Mouse (Mus musculus): ENCODE results near the gene Arpc5.

Arpc5 gene

DNA sequence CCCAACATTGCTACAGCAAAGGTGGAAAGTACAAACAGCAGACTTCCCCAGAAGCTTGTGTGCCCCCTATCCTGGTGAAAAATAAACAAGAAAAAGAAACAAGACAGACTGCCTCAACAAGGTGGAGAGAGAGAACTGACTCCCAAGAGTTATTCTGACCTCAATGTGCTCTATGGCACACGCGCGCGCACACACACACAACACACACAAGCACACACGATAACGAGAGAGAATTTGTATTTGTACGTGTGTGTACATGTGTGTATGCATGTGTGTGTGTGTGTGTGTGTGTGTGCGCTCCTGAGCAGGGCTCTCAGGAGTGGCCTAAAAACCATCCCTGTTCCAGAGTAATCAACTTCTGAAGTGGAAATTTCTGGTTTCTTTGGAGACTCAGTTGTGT, 18.3 kb downstream of the Arpc5 start:
- 97% methylated on average over 8 of the region's 8 CpGs for WGBS

- WGBS = 89% methylated on average over 3 of the region's 3 CpGs
Observed at GRCm38 (mm10) chr1:152785446-152785845, 19.1 kb downstream of the Arpc5 start.

GRCm38 (mm10) chr1:152786953-152787352, 20.6 kb downstream of the Arpc5 start:
- WGBS = 93% methylated on average over 4 of the region's 4 CpGs

GRCm38 (mm10) chr1:152788121-152788660, 21.8 kb downstream of the Arpc5 start:
- WGBS = 68% methylated on average over 4 of the region's 4 CpGs

DNA sequence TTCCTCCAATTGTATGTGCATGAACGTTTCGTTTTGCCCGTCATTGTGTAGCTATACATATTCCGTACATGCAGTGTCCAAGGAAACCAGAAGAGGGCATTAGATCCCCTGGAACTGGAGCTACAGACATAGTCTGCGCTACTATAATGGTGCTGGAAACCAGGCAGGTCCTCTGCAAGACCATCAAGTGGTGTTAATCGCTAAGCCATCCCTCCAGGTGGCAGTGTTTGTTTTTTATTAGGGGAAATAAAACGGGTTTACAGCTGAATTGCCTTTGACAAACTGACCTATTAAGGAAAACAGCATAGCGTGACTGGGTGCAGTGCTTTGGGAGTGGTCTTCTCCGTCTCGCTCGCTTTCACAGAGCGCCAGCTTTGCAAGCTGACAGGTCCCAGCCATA, 23.9 kb downstream of the Arpc5 start:
- 46% methylated on average over 12 of the region's 12 CpGs for WGBS

DNA sequence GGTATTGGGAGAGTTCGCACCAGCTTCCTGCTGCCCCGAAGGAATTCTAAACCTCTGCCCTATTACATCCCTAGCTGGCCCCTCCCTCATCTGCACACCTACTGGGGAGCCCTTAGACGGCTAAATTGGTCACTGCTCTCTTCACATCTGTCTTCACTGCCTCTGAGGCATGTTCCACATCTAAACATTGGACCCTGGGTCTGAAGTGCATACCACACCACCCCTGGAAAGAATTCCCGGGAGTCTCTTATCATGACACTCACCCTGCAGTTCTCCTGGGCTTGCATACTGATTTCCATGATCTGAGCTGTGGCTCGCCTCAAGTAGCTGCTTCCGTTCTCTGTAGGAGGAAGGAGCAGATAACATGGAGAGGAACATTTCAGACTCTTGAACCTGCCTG, 24.5 kb downstream of the Arpc5 start:
- 61% methylated on average over 6 of the region's 6 CpGs for WGBS

DNA sequence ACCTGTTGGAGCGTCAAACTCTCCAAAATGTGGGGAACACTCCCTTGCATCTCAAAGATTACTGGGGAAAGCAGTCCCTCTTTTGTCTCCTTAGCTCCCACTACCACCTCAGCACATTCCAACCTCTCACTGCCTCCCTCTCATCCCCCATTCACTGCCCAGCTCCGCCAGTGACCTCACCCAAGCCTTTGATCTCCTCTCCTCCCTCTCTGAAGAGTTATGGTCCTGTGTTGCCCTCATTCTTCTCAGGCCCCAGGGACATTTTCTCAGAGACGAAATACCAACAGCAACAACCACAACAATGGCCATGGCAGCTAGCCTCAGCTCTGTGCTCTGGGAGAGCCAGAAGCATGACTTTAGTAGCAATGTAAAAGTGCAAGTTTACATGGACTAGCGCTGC, 24.9 kb downstream of the Arpc5 start:
- WGBS = 80% methylated on average over 4 of the region's 4 CpGs

GRCm38 (mm10) chr1:152792736-152793494, 26.6 kb downstream of the Arpc5 start:
- WGBS = 55% methylated on average over 12 of the region's 12 CpGs

- 74% methylated on average over 6 of the region's 6 CpGs for WGBS
Observed at GRCm38 (mm10) chr1:152793495-152794130, 27.3 kb downstream of the Arpc5 start.

DNA sequence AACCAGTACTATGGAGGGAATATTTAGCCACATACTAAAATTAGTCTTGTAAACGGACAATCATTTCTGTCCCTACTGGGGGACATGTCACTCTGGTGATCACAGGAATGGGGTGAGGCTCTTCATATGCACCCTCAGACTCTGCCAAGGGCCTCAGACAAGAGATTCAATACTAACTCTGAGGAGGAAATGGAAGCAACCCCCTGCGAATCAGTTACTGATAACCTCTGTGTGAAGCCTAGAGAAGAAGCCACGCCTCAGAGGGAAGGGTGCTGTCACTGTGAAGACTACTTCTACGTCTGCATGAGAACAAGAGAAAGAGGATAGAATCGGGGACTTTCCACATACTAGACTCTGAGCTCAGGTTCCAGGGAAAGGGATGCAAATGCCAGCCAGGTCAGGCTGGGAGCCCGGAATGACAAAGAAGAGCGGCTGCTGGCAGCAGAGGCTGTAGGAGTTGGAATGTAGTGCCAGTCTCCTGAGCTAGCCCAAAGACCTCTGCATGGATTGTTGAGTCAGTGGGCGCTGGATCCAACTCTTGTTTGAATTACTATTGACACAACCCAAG, 29.4 kb downstream of the Arpc5 start:
- 78% methylated on average over 8 of the region's 8 CpGs for WGBS

DNA sequence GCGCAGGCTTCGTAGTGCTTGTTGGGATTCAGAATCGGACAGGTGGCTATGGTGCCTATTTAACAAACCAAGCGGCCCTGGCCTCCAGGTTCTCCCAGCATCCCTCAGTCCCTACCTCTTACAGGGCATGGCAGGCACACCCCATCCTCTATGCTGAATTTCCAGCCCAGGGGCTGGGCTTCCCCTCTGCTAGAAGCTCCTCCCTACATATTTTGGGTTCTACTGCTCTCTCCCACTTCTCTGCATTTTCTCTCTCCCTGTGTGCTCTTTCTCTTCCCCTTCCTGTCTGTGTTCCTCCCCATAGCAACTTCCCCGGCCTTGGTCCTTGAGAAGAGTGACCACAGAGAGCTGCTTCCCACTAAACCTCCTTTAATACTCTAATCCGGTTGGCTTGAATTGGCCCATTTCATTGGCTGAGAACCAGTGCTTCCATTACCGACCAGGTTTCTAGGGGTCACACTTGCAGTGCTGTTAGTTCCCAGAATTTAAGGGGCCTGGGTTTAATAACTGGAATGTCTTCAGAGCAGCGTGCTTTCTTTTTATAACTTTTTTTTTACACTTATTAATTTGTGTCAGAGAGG, 30.4 kb downstream of the Arpc5 start:
- 83% methylated on average over 8 of the region's 8 CpGs for WGBS

- WGBS = 67% methylated on average over 9 of the region's 9 CpGs
Observed at GRCm38 (mm10) chr1:152798125-152798524, 31.8 kb downstream of the Arpc5 start.

- WGBS = 33% methylated on average over 2 of the region's 2 CpGs
Observed at GRCm38 (mm10) chr1:152799897-152800296, 33.6 kb downstream of the Arpc5 start, which contains the start of gene Ncf2. Ncf2 (plus strand) TSS chr1:152800194.

- WGBS = 92% methylated on average over 13 of the region's 13 CpGs
Observed at GRCm38 (mm10) chr1:152800633-152801176, 34.4 kb downstream of the Arpc5 start.

DNA sequence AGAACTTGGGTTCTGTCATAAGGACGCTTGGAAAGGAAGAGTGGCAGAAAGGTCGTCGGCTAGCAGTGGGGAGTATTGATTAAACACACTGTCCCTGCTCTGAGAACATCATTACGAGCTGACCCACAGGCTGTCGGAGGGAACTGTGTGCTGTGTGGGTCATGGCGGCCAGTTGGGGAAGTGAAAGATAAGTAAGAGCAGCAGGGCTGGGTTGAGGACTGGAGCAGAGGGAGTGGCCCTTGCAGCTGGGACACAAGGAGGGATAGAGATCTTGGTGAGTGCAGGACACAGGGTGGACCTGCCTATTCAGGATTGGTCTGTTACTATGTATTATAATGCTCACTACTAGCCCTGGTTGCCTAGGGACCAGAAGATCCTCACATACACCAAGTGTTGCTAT, 38.6 kb downstream of the Arpc5 start:
- WGBS = 92% methylated on average over 6 of the region's 6 CpGs

- WGBS = 84% methylated on average over 18 of the region's 18 CpGs
Observed at GRCm38 (mm10) chr1:152807619-152808391, 41.5 kb downstream of the Arpc5 start.

GRCm38 (mm10) chr1:152808392-152808680, 42.0 kb downstream of the Arpc5 start:
- 95% methylated on average over 2 of the region's 2 CpGs for WGBS

DNA sequence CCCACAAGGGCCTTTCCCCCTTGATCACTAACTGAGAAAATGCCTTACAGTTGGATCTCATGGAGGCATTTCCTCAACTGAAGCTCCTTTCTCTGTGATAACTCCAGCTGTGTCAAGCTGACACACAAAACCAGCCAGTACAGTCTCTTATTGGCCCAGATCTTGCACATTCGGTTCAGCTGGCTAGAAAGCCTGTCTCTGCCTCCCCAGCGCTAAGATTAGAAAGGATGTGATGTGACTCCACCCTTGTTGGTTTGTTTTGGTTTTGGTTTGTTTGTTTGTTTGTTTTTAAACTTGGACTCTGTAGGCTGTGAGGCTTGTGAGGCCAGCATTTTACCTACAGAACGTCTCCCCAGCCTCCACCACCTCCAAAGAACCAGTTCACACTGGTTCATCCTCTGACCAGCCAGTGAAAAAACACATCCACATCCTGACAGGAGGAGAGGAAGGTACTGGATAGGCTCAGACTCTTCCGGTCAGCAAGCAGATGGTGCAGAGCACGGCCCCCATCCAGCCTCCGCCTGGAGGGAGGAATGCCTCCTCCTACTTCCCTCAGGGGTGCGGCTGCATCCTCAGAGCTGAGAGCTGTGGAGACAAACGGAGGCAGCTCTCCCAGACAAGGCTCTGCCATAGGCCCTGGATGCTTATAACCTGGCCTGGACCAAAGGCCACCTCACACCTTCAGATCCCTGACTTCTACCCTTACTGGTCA, 43.4 kb downstream of the Arpc5 start:
- WGBS = 39% methylated on average over 8 of the region's 8 CpGs

GRCm38 (mm10) chr1:152810533-152811439, 44.4 kb downstream of the Arpc5 start:
- 72% methylated on average over 13 of the region's 13 CpGs for WGBS

DNA sequence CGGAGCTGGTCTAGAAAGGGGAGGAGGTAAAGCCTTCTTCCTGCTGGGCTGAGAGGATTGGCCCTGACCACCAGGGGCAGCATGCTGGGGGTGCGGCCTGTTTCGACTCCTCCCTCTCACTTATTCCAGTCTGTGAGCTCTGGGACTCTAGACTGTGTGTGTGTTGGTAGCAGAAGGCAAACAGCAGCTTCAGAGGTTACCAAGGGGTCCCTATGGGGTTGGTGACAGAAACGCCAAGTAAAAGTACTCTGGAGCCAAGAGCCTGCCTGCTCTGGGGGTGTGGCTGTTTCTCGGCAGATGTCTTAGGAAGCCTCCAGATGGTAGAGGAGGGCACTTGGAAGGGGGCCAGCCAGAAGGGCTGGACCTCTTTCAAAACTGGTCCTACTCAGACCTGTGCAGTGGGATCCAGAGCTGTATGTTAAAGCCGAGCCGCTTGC, 48.9 kb downstream of the Arpc5 start:
- WGBS = 39% methylated on average over 7 of the region's 7 CpGs
